Mouse (Mus musculus): ENCODE results near the gene 2310039H08Rik. TPM values are rescaled to one million over a fixed set of nuclear protein-coding genes. Genes with fewer than 3 reads are reported as not detected.

Gene 2310039H08Rik
- polyA plus RNA-seq (2014; fragmentation: Illumina TruSeq; extraction: RNeasy Lipid Tissue Mini Kit (QIAGEN cat#74804); ENCODE audit: low read depth, low replicate concordance) = 19.9 TPM

GRCm38 (mm10) chr17:46772404-46773277 is at the start of gene 2310039H08Rik:
Gene 2310039H08Rik (plus strand): TSS chr17:46772635.

DNA sequence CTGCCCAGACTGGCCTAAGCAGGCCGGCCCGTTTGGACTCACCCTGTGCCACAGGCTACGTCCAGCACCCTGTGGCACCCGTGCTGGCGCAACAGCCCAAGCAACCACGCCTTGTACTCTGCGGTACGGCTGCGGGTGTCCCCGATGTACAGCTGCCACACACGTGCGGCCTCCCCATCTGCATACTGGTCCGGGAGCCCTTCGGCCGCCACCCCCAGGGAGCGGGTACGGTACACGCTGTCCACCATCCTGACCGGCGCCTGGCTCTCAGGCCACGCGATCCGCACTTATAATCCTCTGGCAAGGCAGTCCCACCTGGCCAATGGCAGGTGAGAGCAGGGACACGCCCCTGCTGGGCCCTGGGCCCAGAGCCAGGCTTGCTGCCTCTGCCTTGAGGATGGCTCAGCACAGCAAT is 43.5 kb upstream of the 2310039H08Rik start, which contains the start of gene Gnmt:
Gene Gnmt, minus strand, starts transcription at position 265 of the 415 bp plus-strand sequence.

GRCm38 (mm10) chr17:46751794-46752556 is 20.5 kb upstream of the 2310039H08Rik start, which contains the start of gene Cnpy3:
Gene Cnpy3 (minus strand): TSS chr17:46752214.

GRCm38 (mm10) chr17:46763544-46763943 is 8.9 kb upstream of the 2310039H08Rik start, which contains the start of gene Ptcra:
Gene Ptcra (minus strand): TSS chr17:46763712.

GRCm38 (mm10) chr17:46782341-46783221 is 10.1 kb downstream of the 2310039H08Rik start, which contains the start of gene Rpl7l1:
Gene Rpl7l1 (minus strand): TSS chr17:46782672.

Other genes starting within 250 kb of the 2310039H08Rik start
- gene Cul9, start 226.2 kb upstream of the 2310039H08Rik start, polyA plus RNA-seq (2014; fragmentation: Illumina TruSeq; extraction: RNeasy Lipid Tissue Mini Kit (QIAGEN cat#74804); ENCODE audit: low read depth, low replicate concordance) = 0.87 TPM
- gene Srf, start 216.5 kb upstream of the 2310039H08Rik start, polyA plus RNA-seq (2014; fragmentation: Illumina TruSeq; extraction: RNeasy Lipid Tissue Mini Kit (QIAGEN cat#74804); ENCODE audit: low read depth, low replicate concordance) = 0.29 TPM
- not detected for gene Ptk7, start 143.1 kb upstream of the 2310039H08Rik start, polyA plus RNA-seq (2014; fragmentation: Illumina TruSeq; extraction: RNeasy Lipid Tissue Mini Kit (QIAGEN cat#74804); ENCODE audit: low read depth, low replicate concordance)
- gene Klc4, start 126.6 kb upstream of the 2310039H08Rik start, polyA plus RNA-seq (2014; fragmentation: Illumina TruSeq; extraction: RNeasy Lipid Tissue Mini Kit (QIAGEN cat#74804); ENCODE audit: low read depth, low replicate concordance) = 1.0 TPM
- 3.9 TPM for gene Mrpl2, start 126.4 kb upstream of the 2310039H08Rik start, polyA plus RNA-seq (2014; fragmentation: Illumina TruSeq; extraction: RNeasy Lipid Tissue Mini Kit (QIAGEN cat#74804); ENCODE audit: low read depth, low replicate concordance)
- gene Cul7, start 122.3 kb upstream of the 2310039H08Rik start, polyA plus RNA-seq (2014; fragmentation: Illumina TruSeq; extraction: RNeasy Lipid Tissue Mini Kit (QIAGEN cat#74804); ENCODE audit: low read depth, low replicate concordance) = 0.19 TPM
- 3.1 TPM for gene Rrp36, start 98.3 kb upstream of the 2310039H08Rik start, polyA plus RNA-seq (2014; fragmentation: Illumina TruSeq; extraction: RNeasy Lipid Tissue Mini Kit (QIAGEN cat#74804); ENCODE audit: low read depth, low replicate concordance)
- 11.7 TPM for gene Mea1, start 93.8 kb upstream of the 2310039H08Rik start, polyA plus RNA-seq (2014; fragmentation: Illumina TruSeq; extraction: RNeasy Lipid Tissue Mini Kit (QIAGEN cat#74804); ENCODE audit: low read depth, low replicate concordance)
- 6.7 TPM for gene Klhdc3, start 91.7 kb upstream of the 2310039H08Rik start, polyA plus RNA-seq (2014; fragmentation: Illumina TruSeq; extraction: RNeasy Lipid Tissue Mini Kit (QIAGEN cat#74804); ENCODE audit: low read depth, low replicate concordance)
- gene Ppp2r5d, start 67.5 kb upstream of the 2310039H08Rik start, polyA plus RNA-seq (2014; fragmentation: Illumina TruSeq; extraction: RNeasy Lipid Tissue Mini Kit (QIAGEN cat#74804); ENCODE audit: low read depth, low replicate concordance) = 6.5 TPM
- 0.90 TPM for gene Pex6, start 61.2 kb upstream of the 2310039H08Rik start, polyA plus RNA-seq (2014; fragmentation: Illumina TruSeq; extraction: RNeasy Lipid Tissue Mini Kit (QIAGEN cat#74804); ENCODE audit: low read depth, low replicate concordance)
- gene Gnmt, start 43.5 kb upstream of the 2310039H08Rik start, polyA plus RNA-seq (2014; fragmentation: Illumina TruSeq; extraction: RNeasy Lipid Tissue Mini Kit (QIAGEN cat#74804); ENCODE audit: low read depth, low replicate concordance) = 173 TPM
- gene Cnpy3, start 20.4 kb upstream of the 2310039H08Rik start, polyA plus RNA-seq (2014; fragmentation: Illumina TruSeq; extraction: RNeasy Lipid Tissue Mini Kit (QIAGEN cat#74804); ENCODE audit: low read depth, low replicate concordance) = 2.3 TPM
- gene Ptcra, start 8.9 kb upstream of the 2310039H08Rik start, polyA plus RNA-seq (2014; fragmentation: Illumina TruSeq; extraction: RNeasy Lipid Tissue Mini Kit (QIAGEN cat#74804); ENCODE audit: low read depth, low replicate concordance) = not detected
- gene Rpl7l1, start 10.0 kb downstream of the 2310039H08Rik start, polyA plus RNA-seq (2014; fragmentation: Illumina TruSeq; extraction: RNeasy Lipid Tissue Mini Kit (QIAGEN cat#74804); ENCODE audit: low read depth, low replicate concordance) = 34.9 TPM
- gene Bicral, start 85.8 kb downstream of the 2310039H08Rik start, polyA plus RNA-seq (2014; fragmentation: Illumina TruSeq; extraction: RNeasy Lipid Tissue Mini Kit (QIAGEN cat#74804); ENCODE audit: low read depth, low replicate concordance) = 5.4 TPM
- gene Tbcc, start 118.0 kb downstream of the 2310039H08Rik start, polyA plus RNA-seq (2014; fragmentation: Illumina TruSeq; extraction: RNeasy Lipid Tissue Mini Kit (QIAGEN cat#74804); ENCODE audit: low read depth, low replicate concordance) = 2.1 TPM
- gene Prph2, start 137.8 kb downstream of the 2310039H08Rik start, polyA plus RNA-seq (2014; fragmentation: Illumina TruSeq; extraction: RNeasy Lipid Tissue Mini Kit (QIAGEN cat#74804); ENCODE audit: low read depth, low replicate concordance) = not detected
- gene Ubr2, start 237.9 kb downstream of the 2310039H08Rik start, polyA plus RNA-seq (2014; fragmentation: Illumina TruSeq; extraction: RNeasy Lipid Tissue Mini Kit (QIAGEN cat#74804); ENCODE audit: low read depth, low replicate concordance) = 12.3 TPM